Mouse (Mus musculus) megakaryocyte, embryonic 14.5 days (primary cell): ENCODE results near the gene Kcnab2.

Source experiments
- FLI1 ChIP-seq: IDR thresholded peaks from 2 replicates; pipeline ENCODE4 v1.6.1; 2012; ENCODE audit warnings: low read length, inconsistent platforms, mixed read lengths
- GATA1 ChIP-seq: IDR thresholded peaks from 3 replicates; pipeline ENCODE4 v1.6.1; 2012; ENCODE audit warnings: mixed read lengths, low read length, inconsistent platforms, borderline replicate concordance

DNA sequence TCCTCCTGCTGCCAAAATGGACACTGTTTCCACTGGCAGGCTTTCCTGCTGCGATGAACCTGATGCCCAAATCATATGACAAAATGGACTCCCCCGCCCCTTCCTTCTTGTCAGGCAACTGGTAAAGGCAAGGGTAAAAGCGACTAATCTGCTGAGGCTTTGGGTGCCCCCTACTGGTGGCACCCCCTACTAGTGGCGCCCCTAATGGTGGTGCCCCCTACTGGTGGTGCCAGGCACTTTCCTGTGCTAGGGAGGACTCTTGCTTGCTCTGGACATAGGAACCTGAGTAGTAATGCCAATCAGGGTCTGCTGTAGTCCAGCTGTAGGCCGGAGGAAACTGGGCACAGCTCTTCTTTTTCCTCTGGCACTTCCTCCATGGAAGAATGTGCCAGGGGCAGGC is 45.4 kb downstream of the Kcnab2 start:
- TF ChIP-seq GATA1 = no peak
- TF ChIP-seq FLI1 = no peak
